Mouse (Mus musculus): ENCODE data around the gene Gm4131.

DNA sequence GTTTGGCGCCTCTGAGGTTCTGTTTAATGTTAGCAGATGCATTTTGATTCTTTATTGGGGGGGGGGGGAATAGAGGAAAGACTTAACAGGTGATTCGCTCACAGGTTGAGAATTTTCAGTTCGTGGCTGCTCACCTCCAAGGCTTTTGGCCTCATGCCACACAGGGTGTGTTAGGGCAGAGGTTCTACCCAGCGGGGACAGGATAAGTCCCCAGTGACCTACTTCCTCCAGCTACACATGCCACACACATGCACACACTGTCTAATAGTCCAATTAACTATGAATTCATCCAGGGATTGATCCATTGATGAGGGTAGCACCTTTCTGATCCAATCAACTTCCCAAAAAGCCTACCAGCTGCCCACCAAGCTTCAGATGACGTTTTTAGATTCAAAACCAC, 12.9 kb downstream of the Gm4131 start:
- TF ChIP-seq CTCF (IDR thresholded peaks at IDR 0.05; ENCODE audit: extremely low read depth, insufficient read length, insufficient replicate concordance, low read depth, low read length): no peak
- TF ChIP-seq POLR2A (IDR thresholded peaks at IDR 0.05; ENCODE audit: low read depth, low read length): no peak

All from small intestine, adult 2 months (tissue).